Mouse (Mus musculus) lung, adult 2 months (tissue): ENCODE data around the gene Olfr1338. TPM values are rescaled to one million over a fixed set of nuclear protein-coding genes. Genes with fewer than 3 reads are reported as not detected.
"Not testable (repeated sequence)": the region's sequence is repeated elsewhere in the genome, so short reads cannot be mapped to it uniquely, and the experiment has no call there.

ENCODE experiments used
- DNase-seq: peaks from one replicate; pipeline ENCODE4 v3.0.0; 2022
- H3K4me1 ChIP-seq: fragments of 200-500 bp; 2 replicates; pipeline ENCODE4 v1.6.1; 2011; ENCODE audit warnings: low read length; ENCODE audit not compliant: control insufficient read depth, insufficient read depth
- H3K4me3 ChIP-seq: fragments of 200-500 bp; replicated peaks from 2 replicates; pipeline ENCODE3; 2011; ENCODE audit warnings: low read depth, mild to moderate bottlenecking, control low read depth, low read length; ENCODE audit errors: extremely low read depth
- CTCF ChIP-seq: fragments of 200-500 bp; IDR thresholded peaks from 2 replicates; pipeline ENCODE4 v1.5.1; 2011; ENCODE audit warnings: mild to moderate bottlenecking, low read length, control low read depth; ENCODE audit not compliant: insufficient read depth
- POLR2A ChIP-seq: fragments of 200-500 bp; IDR thresholded peaks from 2 replicates; pipeline ENCODE4 v1.6.1; 2011; ENCODE audit warnings: low read depth, mild to moderate bottlenecking, control low read depth, low read length, borderline replicate concordance; ENCODE audit errors: extremely low read depth
- WGBS: fragments of 180-500 bp; shearing (Covaris S2); methylation state at CpG from one replicate; pipeline ENCODE4 v1.1.7; 2018; 5-methylcytosine and 5-hydroxymethylcytosine counted together
- polyA plus RNA-seq: library from polyadenylated mRNA; depleted of rRNA; stranded (reverse); fragments of >200 nt; gene quantifications from 2 replicates; pipeline ENCODE4 v1.2.3, GENCODE M21; 2012; rRNA removed

Gene Olfr1338
- polyA plus RNA-seq, result not detected in 2 replicates

DNA sequence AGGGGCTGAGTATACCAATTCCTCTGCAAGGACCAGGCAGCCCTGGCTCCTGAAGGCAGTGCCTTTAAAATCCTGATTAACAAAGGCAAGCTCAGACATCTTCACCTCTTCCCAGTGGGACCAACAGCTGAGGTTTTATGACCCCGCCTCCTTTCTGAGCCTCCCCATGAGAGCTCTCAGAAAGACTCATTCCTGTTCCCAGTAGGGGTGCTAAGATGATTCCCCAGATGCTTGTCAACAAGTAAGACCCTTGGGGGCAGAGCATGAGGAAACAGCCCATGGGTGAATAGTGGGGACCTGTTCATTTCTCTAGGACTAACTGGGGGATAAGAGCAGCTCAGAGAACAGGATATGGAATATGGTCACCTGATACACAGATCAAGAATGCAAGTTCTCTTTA, at the start of gene Olfr1338:
Olfr1338 (minus strand) TSS at position 101 of the 400 bp plus-strand sequence.
- WGBS, result 63% methylated on average over 1 of the region's 1 CpGs
- TF ChIP-seq CTCF, result no peak
- no peak for TF ChIP-seq POLR2A
- no peak for DNase-seq
- H3K4me3 ChIP-seq, result no peak within 1 kb of the TSS
- H3K4me1 ChIP-seq, result no peaks in the 10 kb centered on the region

GRCm38 (mm10) chr4:118792796-118793195, 34.3 kb upstream of the Olfr1338 start:
- not testable (repeated sequence) for H3K4me3 ChIP-seq, DNase-seq, H3K4me1 ChIP-seq

- no peak for TF ChIP-seq CTCF
- DNase-seq, result no peak
- H3K4me3 ChIP-seq, result no peak within 1 kb of the TSS
- no peaks in the 10 kb centered on the region for H3K4me1 ChIP-seq
- WGBS, result 68% methylated on average over 2 of the region's 2 CpGs
Observed at GRCm38 (mm10) chr4:118782486-118782885, 23.9 kb upstream of the Olfr1338 start, which contains the start of gene Olfr1337. Gene Olfr1337, minus strand, starts transcription at chr4:118782586.

GRCm38 (mm10) chr4:118741881-118742280, 16.7 kb downstream of the Olfr1338 start:
- WGBS, result 13% methylated on average over 16 of the region's 16 CpGs
- TF ChIP-seq CTCF, result no peak
- TF ChIP-seq POLR2A, result no peak
- no peak for DNase-seq
- Histone ChIP-seq H3K4me1 (no peaks in the 10 kb centered on the region), H3K4me3 (no peak overlapping the region)

- DNase-seq, result no peak
- 8% methylated on average over 11 of the region's 11 CpGs for WGBS
- no peak overlapping the region for H3K4me3 ChIP-seq
- H3K4me1 ChIP-seq, result no peaks in the 10 kb centered on the region
- TF ChIP-seq CTCF (no peak), POLR2A (no peak)
Observed at GRCm38 (mm10) chr4:118740988-118741698, 17.4 kb downstream of the Olfr1338 start.

DNA sequence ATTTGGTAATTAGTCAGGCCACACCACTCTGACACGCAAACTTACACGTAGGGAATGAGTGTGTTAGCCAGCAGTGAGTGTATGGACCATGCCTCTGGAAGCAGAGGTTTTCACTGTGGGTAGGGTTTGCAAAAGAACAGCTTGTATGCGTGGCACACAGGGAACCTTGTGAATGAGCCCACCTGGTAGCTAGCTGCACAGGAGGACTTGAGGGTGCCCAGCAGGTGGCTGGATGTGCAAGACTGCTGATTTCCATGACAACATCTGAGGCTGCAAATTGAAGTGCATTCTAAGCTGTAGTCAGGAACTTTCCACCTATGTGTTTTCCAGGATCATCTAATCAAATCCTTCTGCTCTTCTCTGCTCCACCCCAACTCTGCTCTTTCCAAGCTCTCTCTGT, 19.0 kb downstream of the Olfr1338 start:
- TF ChIP-seq POLR2A, result no peak
- TF ChIP-seq CTCF, result no peak
- WGBS, result 57% methylated on average over 3 of the region's 3 CpGs
- no peaks in the 10 kb centered on the region for H3K4me1 ChIP-seq
- DNase-seq, result no peak
- H3K4me3 ChIP-seq, result no peak overlapping the region

- WGBS, result 86% methylated on average over 1 of the region's 1 CpGs
- no peak for DNase-seq
- H3K4me1 ChIP-seq, result no peaks in the 10 kb centered on the region
- H3K4me3 ChIP-seq, result no peak within 1 kb of the TSS
- TF ChIP-seq CTCF (no peak), POLR2A (no peak)
Observed at GRCm38 (mm10) chr4:118731875-118732274, 26.7 kb downstream of the Olfr1338 start, which contains the start of gene Olfr1339. Gene Olfr1339, plus strand, starts transcription at chr4:118732175.

GRCm38 (mm10) chr4:118721742-118722483, 36.6 kb downstream of the Olfr1338 start:
- Histone ChIP-seq H3K4me3 (no peak overlapping the region), H3K4me1 (no peaks in the 10 kb centered on the region)
- WGBS, result 52% methylated on average over 10 of the region's 10 CpGs
- TF ChIP-seq POLR2A (no peak), CTCF (no peak)
- no peak for DNase-seq

DNA sequence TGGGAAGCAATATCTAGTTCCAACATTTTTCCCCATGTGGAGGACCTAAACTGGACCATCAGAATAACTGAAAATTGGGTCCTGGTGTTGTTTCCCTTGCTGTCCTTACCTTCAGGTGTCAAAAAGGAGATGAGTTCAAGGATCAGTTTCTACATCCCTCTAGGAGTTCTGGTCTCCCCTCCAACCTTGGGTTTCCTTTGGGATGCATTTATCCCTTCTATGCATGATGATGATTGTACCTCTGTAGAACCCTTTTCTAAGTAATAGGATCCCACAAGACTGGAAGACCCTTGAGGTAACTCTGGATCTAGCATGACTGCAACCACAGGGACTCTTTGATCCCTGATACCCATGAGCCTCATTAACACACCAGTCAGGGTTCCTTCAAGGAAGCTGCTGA, 38.7 kb downstream of the Olfr1338 start, which contains the start of gene Olfr1340:
Olfr1340 (plus strand) TSS at position 301 of the 400 bp plus-strand sequence.
- TF ChIP-seq POLR2A (no peak), CTCF (no peak)
- DNase-seq, result no peak
- no peaks in the 10 kb centered on the region for H3K4me1 ChIP-seq
- H3K4me3 ChIP-seq, result no peak within 1 kb of the TSS

DNA sequence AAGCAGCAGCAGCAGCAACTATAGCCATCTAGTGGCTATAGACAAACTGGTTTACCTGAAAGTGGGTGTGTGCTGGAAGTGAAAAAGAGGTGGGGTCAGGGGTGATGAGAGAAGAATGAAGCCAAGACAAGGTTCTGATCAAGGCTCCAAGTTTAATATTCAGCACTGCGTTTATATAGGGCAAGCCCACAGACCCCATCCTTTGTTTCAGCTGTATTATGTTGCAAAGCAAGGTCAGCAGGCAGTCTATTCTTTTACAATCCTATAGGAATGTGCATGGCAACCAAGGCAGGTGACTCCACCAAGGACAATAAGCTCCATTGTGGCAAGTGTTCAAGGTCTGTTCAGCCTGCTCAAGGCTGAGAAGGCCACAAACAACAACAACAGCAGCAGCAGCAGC, 46.9 kb downstream of the Olfr1338 start:
- Histone ChIP-seq H3K4me1 (no peaks in the 10 kb centered on the region), H3K4me3 (no peak overlapping the region)
- no peak for DNase-seq
- WGBS, result 79% methylated on average over 1 of the region's 1 CpGs
- TF ChIP-seq CTCF (no peak), POLR2A (no peak)
